Mouse (Mus musculus) ovary, postnatal 10 days (tissue): ENCODE measurements around the gene Stra6.

Source experiments
- DNase-seq: peaks from one replicate; pipeline ENCODE4 v3.0.0; 2022; ENCODE audit warnings: low spot score

Stra6 gene

DNA sequence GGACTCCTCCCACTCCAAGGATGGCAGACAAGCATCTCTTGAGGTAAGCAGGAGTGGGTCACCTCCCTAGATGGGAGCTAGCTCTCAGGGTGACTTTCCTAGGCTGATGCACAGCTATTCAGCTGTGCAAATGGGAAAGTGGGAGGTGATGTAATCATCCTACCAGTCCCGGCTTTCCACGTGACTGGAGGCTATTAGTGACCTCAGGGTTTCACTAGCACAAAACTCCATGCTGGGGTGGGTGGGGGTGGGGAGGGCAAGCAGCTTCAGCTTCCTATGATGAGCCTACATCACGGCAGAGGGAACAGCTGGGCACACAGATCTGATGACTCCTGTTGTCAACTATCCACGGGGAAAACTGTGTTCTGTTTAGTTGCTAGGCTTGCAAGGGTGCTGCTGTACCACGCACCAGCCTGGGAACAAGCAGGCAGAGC, 111.2 kb downstream of the Stra6 start:
- DNase-seq = no peak

DNA sequence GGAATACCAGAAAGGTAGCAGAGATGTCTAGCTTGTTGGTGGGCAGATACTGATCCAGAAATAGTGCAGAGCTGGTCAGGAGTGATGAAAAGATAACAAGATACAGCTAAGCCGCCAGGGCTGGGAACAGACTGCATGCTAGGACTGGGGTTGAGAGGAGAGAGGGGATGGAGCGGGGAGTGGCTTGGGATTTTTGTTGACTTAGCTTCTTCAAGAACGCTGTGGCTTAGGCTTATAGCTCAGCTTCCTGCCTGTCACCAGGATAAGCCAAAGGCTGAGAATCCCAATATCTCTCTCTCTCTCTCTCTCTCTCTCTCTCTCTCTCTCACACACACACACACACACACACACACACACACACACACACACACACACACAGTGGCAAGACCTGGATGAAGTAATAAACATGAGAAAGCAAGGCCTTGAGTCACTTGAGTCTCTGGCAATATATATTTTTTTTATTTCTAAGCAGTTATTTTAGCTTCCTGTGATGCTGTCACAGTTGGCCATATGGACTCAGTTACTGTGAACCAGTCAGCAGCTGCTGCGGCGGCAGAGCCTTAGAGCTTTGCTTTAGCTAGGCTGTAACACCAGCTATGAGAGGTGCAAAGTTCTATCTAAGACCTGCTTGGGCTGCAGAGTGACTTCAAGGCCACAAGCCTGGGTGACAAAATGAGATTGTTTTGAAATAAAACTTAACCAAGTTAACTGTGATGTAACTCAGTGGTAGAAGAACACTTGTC, 112.3 kb downstream of the Stra6 start:
- no peak for DNase-seq

DNA sequence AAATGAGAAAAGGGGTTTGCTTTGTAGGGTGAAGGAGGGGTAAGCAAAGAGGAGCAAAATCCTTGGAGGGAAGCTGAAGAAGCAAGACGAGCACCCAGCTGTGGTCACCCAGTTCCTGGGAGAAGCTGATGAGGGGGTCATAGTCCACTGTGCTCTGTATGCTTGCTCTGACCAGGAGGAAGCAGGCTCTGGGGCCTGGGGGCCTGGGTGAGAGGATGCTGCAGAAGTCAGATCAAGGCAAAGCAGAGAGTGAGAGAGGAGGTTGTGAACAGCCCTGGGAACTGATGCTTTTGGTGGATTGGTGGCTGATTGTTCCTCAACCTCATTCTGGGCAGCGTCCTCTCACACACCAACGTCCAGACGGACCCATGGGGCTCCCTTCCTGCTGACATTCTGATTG, 113.6 kb downstream of the Stra6 start:
- no peak for DNase-seq

DNA sequence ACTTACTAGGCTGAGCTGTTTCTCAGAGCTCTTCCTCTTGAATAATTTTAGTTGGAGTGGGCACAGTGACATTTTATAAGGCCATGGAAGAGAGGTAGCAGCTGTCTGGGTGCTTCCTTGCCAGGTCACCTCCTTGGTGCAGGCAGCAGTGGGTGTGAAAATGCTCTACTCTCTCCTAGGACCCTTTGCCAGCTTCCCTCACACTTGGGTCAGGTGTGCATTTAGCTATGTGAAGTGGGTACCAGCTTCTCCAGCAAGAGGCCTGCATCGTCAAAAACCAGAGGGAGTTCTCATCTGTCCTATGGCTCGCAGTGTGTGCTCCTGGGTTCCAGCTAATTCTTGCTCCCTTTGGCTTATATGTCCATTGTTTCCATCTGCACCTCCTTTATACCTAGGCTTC, 115.8 kb downstream of the Stra6 start:
- no peak for DNase-seq

DNA sequence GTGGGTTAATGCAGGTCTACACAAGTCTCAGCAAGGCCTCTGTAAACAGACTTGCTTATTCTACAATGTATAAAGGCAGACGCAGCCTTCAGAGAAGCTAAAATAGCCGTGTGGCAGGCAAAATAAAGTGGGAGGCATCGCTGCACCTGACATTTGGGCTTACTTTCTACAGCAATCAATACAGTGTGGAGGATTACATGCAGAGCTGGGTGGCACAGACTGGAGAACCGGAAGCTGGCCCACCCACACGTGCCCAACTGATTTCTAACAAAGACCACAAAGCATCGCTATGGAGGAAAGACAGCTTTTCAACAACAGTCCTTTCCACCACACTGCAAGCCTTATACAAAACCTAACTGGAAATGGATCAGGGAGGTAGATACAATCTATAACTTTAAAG, 120.9 kb downstream of the Stra6 start:
- DNase-seq = no peak

DNA sequence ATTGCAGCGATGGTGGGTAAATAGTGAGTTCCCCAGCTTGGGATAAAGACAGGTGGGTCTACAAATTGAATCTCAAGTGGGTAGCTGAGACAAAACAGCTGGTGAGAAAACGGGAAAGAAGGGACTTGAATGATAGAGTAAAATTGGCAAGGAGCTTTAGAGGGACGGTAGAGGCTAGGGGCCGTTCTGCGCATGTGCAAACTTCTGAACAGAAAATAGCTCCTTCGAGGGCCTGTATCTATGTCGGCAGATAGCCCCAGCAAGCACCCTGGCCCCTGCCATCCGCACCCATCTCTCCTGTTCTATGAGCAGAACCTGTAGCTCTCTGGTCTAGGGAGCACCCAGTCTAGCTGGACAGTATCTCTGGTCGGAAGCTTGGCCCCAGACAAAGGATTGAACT, 130.6 kb downstream of the Stra6 start:
- DNase-seq = no peak

DNA sequence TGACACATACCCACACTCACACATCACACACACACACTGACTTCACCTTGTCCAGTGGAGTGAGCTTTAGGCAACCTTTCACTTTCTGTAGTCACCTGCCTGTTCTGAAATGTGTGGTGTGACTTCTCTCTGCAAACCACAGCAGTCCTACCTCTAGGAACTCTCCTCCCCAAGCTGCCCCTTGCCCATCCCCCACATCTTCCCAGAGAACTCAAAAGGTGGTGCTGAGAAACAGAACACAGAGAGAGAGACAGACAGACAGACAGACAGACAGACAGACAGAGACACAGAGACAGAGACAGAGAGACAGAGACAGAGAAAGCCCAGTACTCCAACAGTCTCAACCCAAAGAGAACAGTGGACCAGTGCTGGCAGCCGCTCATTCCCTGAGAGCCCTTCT, 132.1 kb downstream of the Stra6 start:
- no peak for DNase-seq

DNA sequence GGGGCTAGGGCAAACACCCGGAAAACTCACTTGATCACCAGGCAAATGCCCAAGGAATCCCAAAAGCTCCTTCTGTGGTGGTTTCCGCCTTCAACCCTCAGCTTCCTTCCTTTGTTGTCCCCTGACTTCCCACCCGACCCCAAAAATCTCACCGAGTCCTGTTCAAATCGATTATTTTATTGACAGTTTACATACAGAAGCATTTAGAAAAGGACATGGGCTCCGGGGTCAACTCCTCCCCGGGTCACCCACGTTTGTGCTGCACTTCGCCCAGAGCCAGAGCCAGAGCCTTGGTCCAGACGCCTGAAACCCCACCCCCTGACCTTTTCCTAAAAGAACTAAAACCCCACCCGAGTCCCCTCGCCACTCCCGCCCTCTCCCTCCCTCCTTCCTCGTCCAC, 132.6 kb downstream of the Stra6 start:
- no peak for DNase-seq

DNA sequence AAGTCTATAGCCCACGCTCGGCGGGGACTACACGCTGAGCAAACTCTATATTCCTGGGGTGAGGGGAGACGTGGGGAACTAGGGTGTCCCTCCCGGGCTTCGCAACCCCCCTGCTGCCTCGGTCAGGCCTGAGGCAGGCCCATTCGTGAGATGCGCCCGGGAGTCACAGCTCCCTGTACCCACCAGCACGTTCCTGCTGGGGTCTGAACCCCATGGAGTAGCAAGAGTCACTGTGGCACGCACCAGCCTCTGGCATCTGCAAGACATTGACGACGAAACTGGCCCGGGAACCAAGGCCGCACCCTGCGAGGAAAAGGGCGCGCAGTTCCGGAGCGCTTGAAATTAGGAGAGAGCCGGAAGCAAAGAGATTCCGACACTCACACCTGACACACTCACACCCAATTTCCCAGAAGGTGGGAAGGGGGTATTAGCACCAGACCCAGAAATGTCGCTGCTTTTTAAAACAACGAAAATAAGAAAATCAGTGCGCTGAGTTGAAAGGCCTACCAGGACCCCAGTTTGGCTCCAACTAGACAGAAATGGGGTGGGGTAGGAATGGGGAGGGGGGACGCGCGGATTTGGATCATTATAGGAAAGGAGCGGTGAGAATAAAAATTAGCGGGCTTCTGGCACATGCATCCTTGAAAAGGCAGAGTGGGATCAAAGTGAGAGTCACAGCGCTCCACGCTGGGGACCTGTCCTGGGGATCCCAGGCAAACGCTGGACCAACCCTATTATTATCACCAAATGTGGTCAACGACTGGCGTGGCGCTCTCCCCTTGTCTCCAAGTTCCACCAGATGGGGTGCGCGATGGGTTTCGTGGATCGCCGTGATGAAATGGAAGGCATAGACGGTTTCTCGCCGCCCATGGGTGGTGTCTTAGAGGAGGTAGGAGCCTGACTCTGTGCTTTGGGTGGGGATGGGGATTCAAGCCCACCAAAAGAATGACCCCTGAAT, 133.3 kb downstream of the Stra6 start:
- no peak for DNase-seq

DNA sequence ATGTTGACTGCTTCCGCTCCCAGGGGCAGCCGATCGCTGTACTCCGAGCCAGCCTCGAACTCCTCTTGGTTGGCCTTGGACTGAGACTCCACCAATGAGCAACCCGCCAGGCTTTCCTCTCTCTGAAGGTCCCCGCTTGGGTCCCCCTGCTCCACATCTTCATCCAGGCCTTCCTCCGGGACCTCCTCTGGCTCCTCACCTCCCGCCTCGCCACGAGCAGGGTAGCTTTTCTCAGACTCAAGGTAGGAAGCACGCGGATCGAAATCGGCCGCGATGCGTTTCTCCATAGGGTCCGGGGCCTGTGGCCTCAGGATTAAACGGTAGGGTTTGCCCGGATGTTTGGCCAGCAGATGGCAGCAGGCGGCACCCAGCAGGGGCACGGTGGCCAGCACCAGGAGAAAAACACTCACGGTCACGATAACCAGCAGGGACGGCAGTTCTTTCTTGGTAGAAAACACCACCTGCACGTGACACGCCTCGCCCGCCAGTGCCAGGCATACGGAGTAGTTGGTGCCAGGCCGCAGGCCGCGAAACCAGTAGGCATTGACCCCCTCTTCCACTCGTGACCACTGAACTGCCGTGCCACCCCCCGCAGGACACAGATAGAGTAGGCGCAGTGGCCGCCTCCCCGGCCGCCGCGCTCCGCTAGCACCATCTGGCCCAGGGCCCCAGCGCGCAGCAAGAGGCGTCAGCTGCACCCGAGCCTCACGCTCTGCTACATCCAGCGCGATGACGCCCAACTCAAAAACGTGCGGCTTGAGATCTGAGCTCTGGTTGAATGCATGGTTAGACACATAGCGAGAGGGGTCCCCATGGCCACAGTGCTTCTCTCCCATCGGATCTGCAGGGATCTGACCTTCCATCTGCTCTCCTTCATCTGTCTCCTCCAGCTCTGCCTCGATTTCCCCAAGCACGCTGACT, 134.5 kb downstream of the Stra6 start:
- peak; percentile 27 for DNase-seq

DNA sequence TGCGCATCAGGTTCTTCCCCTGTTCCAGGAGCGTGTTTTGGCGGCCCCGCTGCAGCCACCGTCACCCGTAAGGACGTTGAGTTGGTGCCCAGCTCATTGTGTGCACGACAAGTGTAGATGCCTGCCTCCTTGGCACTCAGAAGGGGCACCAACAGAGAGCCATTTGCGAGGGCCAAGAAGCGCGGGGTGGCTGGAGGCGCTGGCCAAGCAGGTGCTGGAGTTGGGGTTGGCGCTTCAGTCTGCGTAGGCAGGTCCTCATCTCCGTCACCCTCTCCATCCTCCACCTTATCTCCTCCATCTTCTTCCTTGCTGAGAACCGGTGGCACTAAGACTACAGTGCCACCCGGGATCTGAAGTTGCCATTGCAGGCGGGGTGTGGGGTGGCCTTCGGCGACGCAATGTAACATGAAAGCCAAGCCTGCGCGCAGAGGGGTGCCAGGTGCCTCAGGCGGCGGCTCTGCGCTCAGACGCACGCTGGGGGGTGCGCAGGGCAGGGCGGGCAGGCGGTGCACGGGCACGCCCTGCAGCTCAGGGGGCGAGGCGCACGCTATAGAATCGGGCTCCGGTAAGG, 135.3 kb downstream of the Stra6 start:
- no peak for DNase-seq

DNA sequence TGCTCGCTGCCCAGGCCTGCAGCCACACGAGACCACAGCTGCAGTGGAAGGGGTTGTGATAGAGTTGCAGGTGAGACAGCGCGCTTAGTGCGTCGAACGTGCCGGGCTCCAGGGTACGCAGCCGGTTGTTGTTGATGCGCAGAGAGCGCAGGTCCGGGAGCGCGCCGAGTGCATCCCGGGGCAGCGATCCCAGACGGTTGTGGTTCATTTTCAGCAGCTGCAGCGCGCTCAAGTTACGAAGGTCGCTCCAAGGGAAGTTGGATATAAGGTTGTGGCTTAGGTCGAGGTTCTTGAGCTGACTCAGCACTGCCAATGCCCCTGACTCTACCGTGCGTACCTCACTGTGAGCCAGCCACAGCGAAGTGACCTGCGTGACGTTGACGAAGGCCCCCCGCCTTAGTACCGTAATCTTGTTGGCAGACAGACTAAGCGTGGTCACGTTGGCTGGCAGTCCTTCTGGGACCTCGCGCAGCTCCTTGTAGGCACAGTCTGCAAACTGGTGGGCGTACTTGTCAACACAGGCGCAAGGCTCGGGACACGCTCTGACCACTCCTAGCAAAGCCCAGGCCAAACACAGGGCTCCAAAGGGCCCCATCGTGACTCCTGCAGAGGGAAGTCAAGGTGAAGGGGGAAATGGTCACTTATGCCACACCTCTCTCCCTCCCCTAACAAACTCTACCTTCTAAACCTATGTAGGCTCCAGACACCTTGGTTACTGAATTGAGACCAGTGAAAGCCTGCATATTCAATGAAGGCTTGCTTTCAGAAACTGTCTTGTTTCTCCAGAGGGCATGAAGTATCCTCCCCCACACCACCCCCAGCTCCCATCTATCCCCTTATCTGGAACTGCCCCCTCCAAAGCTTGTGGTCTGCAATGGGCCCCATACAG, 136.0 kb downstream of the Stra6 start:
- no peak for DNase-seq

DNA sequence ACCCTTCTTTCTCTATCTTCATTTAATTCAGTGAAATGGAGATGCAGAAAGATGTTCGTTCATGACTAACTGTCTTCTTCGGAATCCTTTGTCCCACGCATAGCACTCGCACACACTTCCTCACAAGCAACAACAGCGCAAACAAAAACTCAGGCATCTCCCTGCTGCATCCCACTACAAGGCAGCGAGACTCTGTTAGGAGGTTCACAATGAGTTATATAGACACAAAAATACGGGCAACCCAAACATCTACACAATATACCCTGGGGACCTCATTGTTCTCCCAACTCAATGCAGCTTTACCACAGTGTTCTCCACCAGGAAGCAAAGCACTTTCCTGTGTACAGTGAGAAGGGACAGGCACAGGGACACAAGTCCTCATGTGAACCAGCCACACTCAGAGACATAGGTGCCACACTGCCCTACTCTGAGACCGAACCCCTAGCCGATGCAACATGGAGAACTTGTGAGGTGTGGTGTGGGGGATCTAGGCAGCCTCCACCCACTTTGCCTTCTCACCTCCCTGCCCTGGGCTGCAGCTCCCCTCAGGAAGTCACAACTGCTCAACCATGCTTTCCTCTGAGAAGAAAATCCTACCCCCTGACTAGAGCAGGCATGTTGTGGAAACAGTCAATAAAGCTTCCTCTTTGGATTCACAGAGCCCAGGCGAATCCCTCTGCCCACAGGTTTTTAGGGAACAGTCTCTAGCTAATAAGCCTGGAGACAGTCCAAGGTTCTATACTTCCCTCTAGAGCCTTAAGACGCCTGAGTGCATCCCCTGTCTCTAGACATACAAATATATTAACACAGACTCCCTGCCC, 136.9 kb downstream of the Stra6 start:
- no peak for DNase-seq

DNA sequence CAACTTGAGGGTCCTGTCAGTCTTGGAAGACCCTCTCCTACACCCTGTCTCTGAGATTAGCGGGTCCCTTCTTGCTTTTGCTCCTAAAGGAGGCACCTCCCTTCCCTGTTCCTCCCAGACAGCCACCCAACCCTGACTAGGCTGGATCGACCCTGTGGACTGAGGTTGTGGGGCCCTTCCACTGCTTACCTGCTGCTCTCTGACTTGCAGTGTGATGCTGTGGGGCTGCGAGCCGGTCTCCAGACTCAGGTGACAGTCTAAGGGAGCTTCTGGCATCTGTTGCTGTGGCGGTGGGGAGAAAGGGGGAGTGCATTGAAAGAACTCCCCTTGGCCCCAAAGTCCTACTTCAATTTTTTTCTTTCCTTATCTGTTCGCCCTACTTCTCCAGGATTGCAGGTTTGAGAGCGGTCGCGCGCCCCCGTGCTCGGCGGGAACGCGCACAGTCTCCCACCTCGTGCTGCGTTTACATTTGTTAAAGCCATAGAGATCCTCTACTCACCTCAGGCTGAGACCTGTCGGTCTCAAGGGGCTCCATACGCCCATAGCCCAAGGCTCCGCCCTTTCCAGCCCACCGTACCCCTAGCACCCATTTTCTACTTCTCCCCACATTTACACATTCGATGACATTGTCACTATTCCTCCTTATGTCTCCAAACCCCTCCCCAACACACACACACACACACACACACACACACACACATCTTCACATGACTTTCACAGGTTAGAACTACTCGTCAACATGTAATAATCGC, 137.7 kb downstream of the Stra6 start:
- DNase-seq = no peak

DNA sequence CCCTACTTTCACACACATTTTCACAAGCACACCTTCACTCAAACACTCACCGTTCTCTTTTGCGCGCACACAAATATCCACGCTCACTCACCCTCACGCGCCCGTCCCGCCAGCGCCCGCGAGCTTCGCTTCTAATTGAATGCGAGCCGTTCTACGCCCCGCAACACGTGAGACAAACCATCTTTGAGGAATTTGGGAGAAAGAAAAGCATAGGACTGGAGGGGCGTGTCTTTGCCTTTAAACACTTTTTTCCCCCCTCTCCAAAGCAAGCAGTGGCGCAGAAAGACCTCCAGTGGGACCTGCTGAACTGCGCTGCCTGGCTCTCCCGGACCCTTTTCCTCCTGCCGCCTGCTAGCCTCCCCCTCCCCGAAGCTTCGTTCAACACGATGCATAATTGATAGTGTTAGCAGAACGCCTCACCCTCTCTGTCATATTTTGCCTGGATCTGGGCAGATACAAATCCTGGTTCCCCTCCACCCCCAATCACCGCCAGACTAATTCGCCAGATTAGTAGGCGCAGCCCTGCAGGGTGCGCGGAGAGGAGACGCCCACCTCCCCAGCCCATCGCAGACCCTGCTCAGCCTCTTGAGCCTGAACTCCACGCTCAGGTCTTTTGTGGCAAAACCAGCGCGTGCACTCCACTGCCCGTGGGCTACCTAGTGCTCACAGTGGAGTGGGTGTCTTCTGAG, 138.4 kb downstream of the Stra6 start:
- DNase-seq = no peak

DNA sequence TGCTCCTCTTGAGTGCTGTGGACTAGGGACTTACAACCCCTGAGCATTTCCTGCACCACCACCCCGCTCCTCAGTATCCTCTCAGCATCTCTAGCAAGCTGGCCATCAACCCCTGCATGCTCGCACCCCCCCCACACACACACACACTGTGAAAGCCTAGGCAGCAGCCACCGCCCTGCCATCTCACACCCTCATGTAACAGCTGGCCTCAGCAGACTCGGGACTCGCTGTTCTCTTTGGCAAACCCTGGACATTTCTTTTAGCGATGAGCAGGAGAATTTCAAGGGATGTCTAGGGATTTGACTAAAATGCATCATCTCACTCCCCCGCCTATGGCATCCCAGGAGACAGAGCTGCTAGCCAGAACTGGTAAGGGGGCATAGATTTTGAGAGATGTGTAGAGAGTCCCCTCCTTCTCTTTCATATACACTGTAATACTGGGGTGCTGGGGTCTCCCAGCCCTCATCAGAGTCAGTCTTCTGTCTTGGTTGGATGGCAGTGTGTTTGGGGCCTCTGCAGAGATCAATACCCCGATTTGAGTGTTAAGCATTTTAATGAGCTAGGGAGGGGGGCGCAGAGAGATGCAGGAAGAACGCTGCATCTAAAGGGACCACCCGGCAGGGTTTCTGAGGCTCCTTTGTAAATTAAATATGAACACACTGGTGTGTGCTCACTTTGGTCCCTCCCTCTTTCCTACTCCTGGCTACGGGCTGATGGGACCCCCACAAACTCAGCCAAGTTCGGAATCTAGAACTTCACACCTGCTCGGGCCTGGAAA, 139.3 kb downstream of the Stra6 start:
- no peak for DNase-seq
